Mouse (Mus musculus): ENCODE measurements at regions not wholly inside any gene's neighbourhood (a gene's known extent, or its start where the extent isn't known, plus 50 kb on each side); places are given as distances from the start of the nearest gene placed in this dataset.
A peak's percentile ranks its signal among the peaks of the same experiment; 100 is the strongest.

DNA sequence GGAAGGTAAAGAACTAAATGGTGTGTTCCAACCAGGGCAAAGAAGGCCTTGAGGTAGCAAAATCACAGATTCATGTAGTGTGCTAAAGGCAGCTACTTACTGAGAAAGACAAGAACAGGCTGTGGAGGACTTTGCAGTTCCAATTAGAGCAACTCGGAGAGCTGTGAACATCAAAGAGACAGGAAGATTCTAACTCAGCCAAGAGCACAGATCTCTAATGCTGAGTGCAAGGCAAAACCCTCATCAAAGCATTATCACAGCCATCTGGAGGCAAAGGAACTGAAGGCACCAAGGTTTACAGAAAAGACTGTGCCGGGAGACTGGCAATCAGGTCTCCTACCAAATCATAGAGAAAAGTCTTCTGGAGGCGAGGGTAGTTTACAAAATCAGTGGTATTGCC lies 111.1 kb downstream of the S1pr1 start:
- intact Hi-C loops (cut with DNase I): no loop called here
- DNase-seq: no peak

DNA sequence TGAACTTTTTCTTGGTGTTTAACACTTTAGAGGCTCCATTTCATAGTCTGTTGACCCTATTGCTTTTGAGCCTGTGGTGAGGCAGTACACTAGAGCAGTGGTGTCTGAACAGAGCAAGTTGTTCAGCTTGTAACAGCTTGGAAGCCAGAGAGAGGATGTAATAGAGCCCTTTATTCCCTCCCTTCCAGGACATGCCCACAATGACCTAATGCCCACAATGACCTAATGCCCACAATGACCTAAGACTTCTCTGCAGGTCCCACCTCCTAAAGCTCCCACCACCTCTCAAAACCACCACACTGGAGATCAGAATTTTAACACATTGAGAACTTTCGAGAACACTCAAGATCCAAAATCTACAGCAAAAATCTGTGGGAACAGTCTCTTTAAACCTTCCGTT lies 115.6 kb downstream of the S1pr1 start:
- intact Hi-C loops (cut with DNase I): no loop called here
- DNase-seq: no peak

DNA sequence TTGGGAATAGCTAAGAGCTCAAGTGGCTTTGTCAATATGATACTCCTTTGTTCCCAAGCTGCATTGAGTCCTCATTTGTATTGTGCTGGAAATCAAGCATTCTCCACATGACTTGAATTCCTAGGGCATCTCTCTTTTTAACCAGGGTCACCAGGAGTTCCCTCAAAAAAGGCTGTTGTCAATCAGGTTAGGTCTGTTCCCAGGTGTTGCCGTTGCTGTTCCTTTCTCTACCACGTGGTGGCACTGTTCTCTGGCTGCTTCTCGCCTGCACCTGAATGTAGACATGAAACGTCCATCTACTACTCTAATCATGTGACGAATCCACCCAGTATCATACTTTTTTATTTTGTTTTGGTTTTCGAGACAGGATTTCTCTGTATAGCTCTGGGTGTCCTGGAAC lies 118.3 kb downstream of the S1pr1 start:
- intact Hi-C loops (cut with DNase I): loop anchor here (1.0 to 2.0 kb wide), 3 partner anchors 20 to 382 kb away; no protein-coding TSS in a partner anchor
- peak; percentile 74 to 85 for DNase-seq

DNA sequence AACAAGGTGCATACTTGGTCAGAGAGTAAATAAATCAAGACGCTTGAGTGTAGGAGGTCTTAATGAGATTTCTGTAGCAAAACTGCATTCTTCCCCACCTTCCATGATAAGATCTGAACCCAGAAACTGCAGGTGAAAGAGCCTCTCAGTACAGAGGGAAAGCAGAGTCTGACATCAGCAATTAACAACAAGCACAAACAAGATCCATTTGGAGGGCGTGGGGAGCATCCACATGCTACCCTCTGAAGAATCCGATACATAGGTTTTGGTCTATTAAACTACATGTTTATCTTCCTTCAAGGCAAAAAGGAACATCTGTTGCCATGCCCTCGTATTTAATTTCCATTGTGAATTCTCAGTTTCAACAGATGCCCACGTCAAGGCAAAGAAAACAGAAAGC lies 124.2 kb downstream of the S1pr1 start:
- DNase-seq: no peak
- intact Hi-C loops (cut with DNase I): no loop called here

DNA sequence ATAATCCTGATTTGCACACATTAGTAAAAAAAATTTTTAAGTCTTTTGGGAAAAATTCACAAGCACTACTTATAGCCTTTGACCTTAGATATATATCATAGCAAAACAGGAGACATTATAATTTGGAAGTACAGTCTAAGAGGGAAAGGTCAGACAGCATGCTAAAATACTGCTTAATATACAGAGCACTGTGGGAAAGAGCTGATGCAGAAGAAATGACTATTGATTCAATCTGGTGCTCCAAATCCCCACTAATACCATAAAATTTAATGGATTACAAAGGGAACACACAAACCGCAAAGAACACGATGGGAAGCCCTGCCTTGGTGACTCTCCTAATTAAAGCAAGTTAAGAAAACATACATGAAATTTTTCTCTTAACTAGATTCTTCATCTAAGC lies 126.3 kb downstream of the S1pr1 start:
- no peak for DNase-seq
- intact Hi-C loops (cut with DNase I): no loop called here

DNA sequence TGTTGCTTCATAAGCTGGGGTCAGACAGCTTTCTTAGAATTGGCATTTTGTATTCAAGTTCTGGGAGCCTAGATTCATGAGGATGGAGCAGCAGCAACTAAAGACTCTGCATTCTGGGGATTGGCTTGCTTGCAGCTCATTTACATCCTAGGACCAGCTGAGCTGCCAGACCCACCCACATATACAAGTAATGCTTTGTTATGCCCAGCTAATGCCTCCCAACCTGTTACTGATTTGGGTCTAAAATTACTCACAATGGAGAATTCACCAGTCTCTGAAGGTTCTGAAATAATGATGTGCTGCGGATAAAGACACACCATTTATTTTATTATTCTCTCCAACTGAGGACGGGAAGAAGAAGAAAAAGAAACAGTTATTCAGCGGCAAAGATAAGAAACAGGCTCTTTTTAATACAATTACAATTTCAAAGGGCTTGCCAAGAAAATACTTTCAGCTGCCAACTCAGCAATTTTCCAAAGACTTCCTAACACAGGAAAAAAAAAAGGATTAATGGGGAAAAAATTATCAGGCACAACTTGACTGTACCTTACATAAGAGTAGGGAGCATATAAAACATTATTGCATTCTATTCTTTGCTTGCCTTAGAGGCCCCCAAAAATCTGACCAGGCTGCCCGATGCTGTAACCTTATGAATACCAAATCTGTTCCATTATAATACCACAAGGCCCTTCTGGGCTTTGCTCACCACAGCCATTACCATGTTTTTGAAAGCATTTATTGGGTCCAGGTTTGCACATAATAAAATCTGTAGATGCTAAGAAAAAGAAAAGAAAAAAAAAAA lies 134.5 kb downstream of the S1pr1 start:
- no peak for DNase-seq
- intact Hi-C loops (cut with DNase I): no loop called here

DNA sequence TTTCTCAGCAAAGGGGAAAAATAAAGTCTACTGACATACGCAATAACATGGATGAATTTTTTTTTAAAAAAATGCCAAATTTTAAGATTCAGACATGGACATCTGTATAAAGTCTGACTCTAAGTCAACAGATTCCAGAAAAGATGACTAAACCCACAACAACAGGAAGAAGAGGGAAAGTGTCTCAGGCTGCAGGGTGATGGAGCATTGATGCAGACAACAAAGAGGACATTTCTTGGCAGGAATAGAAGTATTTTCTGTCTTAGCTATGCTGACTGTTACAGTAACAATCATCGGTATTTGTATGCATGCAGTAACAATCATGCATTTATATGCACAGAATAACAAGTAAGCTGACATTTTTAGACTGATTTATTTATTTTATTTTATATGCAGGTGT lies 139.5 kb downstream of the S1pr1 start:
- intact Hi-C loops (cut with DNase I): no loop called here
- no peak for DNase-seq

DNA sequence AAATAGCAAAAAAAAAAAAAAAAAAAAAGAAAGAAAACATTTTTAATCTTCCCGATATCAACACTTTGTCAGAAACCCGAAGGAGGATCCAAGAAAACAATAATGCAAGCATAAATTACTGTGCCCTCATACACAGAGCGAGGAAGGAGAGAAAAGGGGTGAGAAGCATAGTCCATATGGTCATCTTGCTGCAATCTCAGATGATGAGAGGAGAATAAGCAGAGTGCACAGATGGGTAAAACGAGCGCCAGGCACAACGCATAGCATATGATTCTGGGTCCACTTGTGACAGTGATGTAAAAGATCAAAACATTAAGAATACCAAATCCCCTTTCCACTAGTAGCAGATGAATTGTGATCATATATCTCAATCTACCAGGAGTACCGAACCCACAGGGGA lies 152.1 kb downstream of the S1pr1 start:
- intact Hi-C loops (cut with DNase I): no loop called here
- no peak for DNase-seq

DNA sequence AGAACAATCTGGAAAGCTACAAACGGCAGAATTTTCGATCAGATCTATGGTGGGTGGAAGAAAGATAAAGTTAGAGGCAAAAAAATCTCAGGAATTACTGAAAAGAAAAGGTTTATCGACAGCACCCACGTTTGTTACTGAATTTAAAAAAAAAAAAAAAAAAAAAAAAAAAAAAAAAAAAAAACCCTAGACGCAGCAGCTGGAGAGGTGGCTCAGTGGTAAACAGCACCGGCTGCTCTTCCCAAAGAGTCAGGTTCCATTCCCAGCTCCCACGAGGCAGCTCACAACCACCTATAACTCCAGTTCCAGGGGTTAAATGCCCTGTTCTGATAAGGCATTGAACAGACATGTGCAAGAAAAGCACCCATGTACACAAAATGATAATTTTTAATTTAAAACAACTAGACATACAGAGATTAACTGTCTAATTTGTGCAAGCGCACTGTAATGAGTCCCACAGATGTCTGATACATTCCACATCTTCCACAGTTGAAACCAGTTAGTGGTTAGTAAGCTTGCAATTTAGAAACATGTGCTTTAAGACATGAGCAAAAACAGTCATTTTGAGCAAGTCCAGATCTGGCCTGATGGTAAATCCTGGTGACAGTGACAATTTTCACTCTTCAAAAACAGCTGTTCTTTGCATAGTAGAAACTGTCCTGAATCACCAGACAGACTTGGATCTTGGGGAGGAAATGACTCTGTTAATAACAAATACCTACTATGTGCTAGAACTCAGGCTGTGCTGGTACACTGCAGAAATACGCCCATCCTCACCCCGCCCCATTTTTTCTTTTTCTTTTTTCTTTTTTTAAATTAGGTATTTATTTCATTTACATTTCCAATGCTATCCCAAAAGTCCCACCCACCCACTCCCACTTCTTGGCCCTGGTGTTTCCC lies 159.8 kb downstream of the S1pr1 start:
- intact Hi-C loops (cut with DNase I): no loop called here
- DNase-seq: no peak

DNA sequence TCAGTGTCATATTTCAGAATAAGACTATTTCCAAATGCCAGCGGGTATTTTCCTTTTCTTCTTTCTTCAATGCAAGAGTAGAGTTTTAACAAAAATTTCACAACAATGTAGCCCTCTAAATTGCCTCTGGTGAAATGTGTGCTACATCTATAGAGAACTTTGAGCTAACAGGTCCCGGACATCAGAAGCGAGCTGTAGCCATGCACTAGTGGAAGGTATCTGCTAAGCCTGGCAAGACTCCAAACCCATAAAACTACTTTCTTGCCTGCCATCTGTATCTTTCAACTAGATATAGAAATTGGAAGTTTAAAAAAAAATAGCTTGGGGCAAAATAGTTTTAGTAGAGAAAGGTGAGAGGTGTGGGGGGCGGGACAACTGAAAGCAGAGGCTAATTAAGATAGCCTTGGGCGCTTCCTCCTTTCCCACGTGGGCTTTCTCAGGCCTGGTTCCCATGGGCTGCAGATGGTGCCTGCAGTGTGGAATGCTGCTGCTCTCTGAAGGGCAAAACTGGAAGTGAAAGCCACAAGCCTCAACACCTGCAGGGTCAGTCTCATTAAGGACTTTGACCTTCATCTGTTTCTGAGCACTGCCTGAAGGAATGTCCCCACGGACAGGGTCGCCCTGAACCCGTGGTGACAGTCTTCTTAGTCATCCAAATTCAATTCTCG lies 160.9 kb downstream of the S1pr1 start:
- DNase-seq: no peak
- intact Hi-C loops (cut with DNase I): no loop called here

DNA sequence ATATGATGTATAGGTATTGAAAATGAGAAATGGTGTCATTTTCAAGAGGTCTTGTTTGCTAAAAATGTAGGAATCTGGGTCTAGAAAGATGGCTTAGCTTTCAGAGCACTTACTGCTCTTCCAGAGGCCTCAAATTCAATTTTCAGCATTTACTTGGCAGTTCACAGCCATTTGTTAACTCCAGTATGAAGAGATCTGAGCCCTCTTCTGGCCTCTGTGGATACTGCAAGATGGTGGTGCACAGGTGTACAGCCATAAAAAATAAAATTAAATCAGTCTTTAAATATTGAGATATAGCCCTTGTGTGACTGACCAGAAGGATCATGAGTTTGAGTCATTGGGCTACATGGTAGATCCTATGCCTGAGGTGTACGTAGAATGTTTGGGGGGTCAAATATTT lies 173.1 kb downstream of the S1pr1 start:
- peak in 1 of 2 experiments; percentile 15 for DNase-seq

DNA sequence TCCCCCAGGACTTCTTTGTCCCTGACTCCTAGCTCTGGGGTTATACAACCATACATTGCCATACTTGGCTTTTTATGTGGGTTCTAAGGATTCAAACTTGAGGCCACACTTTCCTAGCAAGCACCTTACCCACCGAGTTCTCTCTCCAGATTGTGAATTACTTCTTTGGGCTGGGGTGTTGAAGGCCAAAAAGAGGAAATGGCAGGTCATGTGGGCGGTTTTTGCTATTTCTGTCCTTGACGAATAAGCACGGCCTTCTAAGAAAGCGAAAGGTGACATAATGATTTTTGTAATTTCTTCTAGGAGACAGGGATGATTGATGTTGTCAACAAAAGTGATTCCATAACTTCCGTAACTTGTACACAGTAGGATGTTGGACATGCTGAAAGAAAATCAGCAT lies 176.5 kb downstream of the S1pr1 start:
- intact Hi-C loops (cut with DNase I): no loop called here
- no peak for DNase-seq

More for the DNA sequence above, 173.1 kb downstream of the S1pr1 start:
- intact Hi-C loops (cut with DNase I): no loop called here

DNA sequence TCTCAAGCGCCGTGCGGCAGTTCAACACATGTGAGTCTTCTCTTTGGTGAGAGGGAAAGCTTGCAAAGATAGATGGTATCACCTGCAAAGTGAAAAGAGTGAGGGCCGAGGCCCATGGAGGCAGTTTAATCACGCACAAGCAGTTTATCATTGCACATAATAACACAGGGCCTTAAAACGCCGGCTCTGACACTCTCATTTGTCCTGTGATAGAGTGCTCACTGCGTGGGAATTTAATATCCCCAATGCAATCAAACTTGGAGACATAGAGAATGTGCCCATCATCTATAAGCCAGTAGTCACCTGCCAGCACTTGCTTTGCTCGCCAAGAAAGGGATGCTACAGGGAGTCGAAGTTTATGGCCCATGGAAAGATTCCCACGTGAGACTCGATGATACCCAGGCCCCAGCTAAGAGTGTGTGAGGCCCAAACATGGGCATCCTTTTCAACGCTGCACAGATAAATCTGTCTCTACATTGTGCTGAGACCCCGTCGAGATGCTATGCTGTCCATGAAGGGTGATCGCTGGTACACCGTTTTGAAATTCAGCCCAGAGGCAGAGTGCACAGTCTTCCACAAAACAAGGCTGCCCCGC lies 182.6 kb downstream of the S1pr1 start:
- no peak for DNase-seq
- intact Hi-C loops (cut with DNase I): no loop called here

DNA sequence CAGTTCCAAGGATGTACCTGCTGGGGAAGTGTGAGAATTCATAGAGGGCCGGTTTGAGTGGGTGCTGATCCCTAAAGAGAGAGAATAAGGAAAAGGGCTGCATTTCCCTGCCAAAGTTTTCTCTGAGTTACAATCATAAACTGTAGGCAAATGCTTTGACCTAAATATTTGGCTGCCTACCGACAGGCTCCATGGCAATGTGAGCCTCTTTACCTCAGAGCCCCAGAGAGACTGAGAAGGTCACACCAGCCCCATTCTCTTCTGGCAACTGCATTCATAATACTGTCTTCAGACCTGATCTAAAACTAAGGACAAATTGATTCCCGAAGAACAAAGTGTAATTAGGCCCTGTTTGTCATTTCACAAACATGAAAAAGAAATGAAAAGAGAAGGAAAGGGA lies 184.4 kb downstream of the S1pr1 start:
- intact Hi-C loops (cut with DNase I): loop anchor here (2.0 kb wide), 2 partner anchors 112 to 448 kb away; no protein-coding TSS in a partner anchor
- DNase-seq: peak in 1 of 2 experiments; percentile 3

DNA sequence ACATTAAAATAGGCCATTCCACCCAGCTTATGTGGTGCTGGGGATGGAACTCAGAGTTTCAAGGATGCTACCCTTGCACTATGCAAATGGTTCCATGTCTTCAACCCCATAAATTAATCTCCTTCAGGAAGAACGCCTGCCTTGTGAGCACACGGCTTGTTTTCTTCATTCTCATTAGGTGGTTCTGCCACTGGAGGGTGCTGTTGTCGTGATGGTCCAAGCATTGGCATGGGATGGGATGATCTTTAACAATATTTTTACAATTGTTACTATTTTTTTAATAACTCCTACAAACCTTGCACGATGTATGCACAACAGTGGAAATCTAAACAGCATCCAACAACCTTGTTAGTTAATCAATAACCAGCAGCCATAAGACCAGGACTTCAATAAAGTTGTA lies 185.0 kb downstream of the S1pr1 start:
- intact Hi-C loops (cut with DNase I): loop anchor here (2.0 kb wide), 2 partner anchors 113 to 449 kb away; no protein-coding TSS in a partner anchor

DNA sequence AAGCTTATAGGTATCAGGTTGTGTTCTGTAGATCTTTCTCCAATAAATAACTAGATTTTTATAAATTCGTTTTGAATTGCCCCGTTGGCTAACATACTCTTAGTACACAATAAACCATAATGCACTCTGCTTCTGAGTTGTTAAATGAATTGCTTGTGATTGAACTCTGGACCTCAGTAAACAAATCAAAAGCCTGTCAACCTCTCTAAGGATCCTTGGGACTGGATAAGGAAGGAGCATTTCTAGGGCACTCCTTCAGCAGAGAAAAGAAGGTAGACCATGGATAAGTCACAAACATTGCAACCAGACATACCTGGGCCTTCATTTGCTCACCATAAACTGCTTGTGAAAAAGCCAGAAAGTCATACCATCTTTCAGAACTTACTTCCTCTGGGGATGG lies 191.4 kb downstream of the S1pr1 start:
- no peak for DNase-seq
- intact Hi-C loops (cut with DNase I): no loop called here

More for the DNA sequence above, 185.0 kb downstream of the S1pr1 start:
- DNase-seq: peak; percentile 15 to 39

DNA sequence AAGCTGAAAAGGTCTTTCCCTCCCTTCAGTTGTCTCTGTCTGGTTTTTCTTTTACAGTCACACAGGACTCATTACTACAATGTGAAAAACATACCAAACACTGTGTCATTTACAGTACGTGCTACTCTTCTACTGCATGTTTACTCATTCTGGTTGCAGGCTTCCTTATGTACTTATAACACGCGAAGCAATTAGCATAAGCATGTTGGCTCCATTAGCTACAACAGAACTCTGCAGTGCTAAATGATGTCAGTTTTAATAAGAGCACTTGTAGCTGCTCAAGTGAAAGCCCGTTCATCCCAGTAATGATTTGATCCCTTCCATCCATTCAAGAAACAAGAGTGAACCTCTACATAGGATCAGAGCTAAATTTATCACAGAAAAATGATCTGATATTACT lies 199.2 kb downstream of the S1pr1 start:
- intact Hi-C loops (cut with DNase I): loop anchor here (2.0 kb wide), 1 partner anchor 15 kb away; no protein-coding TSS in a partner anchor

DNA sequence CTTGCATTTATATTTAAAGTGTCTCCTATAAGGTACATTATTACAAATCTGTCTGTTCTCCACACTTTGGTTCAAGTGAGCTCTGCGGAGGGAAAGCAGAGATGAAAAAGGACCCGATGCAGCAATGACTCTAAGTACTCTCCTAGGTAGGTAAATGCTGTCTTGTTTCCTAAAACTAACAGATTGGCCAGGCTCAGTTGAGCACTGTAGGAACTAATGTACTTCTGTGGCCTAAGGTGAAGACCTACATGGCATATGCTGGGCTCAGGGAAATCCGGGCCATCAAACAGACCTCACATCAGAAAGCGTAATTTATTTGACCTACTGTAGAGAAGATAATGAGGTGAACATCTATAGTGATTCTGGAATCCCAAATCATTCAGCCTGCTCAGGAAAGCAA lies 205.2 kb downstream of the S1pr1 start:
- no peak for DNase-seq
- intact Hi-C loops (cut with DNase I): no loop called here

More for the DNA sequence above, 199.2 kb downstream of the S1pr1 start:
- DNase-seq: no peak

DNA sequence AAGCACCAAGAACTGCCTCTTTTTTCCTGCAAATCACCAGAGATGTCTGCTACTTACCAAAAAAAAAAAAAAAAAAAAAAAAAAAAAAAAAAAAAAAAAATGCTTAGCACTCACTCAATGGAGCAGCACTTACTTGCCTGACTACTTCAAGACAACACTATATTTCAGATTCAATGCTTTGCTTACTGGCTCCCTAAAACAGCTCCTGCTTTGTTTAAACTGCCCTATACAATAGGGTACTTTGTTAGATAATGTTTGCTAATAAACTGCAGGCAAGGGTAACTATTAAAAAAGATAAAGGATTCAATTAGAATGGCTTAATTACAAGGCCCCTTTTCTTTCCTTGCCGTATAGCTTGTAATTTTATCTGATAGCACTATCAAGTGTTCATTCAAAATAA lies 217.5 kb downstream of the S1pr1 start:
- intact Hi-C loops (cut with DNase I): no loop called here

DNA sequence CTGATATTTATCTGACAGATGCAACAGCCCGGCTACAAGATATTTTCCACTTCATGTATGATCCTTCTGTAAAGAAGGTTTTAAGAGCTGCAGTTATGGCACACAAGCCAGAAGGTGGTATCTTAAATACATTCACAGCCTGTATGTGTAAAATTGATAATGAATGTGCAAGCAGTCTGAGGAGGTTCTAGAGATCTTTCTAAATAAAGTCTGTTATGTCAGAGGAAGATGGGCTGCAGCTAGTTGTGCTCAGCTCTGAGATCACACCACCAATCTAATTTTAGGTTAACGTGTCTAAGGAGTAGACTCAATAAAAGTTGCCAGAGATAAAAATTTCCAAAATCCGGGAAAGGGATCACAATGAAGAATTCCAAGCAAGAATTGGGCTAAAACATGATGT lies 218.8 kb downstream of the S1pr1 start:
- intact Hi-C loops (cut with DNase I): no loop called here
- no peak for DNase-seq

More for the DNA sequence above, 217.5 kb downstream of the S1pr1 start:
- DNase-seq: no peak

DNA sequence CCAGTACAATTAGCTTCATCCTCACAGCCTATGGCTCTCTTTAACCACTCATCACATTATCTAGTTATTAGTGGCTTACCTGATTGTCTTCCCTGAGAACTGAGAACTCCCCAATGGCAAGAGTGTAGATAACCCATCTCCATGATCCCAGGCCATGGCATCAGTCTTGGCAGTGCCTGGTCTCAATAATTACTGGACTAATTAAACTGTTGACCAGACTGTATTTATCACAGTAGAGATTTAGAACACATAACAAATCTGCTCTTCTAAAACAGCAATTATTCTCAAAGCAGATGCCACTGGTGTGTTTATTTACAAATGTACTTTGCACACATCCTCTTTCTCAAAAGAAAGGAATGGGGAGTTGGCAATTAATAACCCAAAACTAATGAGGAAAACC lies 219.2 kb downstream of the S1pr1 start:
- intact Hi-C loops (cut with DNase I): no loop called here
- DNase-seq: no peak

All from heart, postnatal 10 days (tissue).